Mouse (Mus musculus): Measurements from ENCODE around the gene Catsper4.

The Catsper4 gene

DNA sequence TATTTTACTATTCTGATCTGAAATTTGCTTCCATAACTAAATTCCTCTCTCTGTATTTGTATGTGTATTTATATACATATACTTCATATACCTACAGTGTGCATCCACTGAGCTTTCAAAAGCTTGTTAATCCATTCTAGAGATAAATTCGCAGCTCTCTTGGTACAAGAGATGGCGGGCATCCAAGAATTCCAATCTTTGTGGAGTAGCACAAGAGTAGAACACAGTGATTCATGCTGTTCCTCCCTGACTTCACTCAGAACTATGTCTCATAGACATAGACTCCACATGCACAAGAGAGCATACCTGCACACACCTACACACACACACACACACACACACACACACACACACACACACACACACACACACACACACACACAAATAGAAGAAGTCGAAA, 54.8 kb downstream of the Catsper4 start:
- no peak for DNase-seq

DNA sequence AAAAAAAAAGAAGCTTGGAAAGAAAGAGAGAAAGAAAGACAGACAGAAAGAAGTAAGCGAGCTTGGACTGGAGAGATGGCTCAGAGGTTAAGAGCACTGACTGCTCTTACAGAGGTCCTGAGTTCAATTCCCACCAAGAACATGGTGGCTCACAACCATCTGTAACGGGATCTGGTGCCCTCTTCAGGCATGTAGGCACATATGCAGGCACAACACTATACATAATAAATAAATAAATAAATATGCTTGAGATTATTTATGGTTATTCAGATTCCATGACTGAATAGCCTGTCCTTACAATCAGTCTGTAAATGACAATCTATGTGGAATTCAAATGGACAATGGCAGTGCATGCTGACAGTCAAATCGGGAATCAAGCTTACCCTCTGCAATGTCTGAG, 60.3 kb downstream of the Catsper4 start:
- DNase-seq, result no peak

GRCm38 (mm10) chr4:134165548-134166465, 61.4 kb downstream of the Catsper4 start:
- no peak for DNase-seq

- no peak for DNase-seq
Measured at GRCm38 (mm10) chr4:134165024-134165423, 62.2 kb downstream of the Catsper4 start.

DNA sequence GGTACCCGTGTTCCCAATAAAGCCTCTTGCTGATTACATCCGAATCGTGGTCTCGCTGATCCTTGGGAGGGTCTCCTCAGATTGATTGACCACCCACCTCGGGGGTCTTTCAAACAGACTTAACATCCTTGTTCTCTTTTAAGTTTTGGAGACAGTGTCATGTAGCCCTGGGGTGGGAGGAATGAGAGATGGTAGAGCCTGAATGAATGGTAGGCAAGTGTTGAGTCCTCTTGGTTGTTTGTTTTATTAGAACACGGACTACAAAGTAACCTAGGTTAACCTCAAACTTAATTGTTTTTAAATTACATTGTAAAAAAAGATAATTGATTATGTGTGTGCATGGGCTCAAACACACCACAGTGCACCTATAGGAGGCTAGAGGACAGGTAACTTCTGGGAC, 62.6 kb downstream of the Catsper4 start:
- no peak for DNase-seq

All from right cerebral cortex, postnatal 25 days (tissue).